Mouse (Mus musculus): ENCODE results near the gene Rab31.

Gene Rab31

GRCm38 (mm10) chr17:65666388-65667161 lies 106.0 kb downstream of the Rab31 start:
- in situ Hi-C loops (cut with MboI): no loop called here

- in situ Hi-C loops (cut with MboI): no loop called here
Observed at GRCm38 (mm10) chr17:65665786-65666387, 106.7 kb downstream of the Rab31 start.

DNA sequence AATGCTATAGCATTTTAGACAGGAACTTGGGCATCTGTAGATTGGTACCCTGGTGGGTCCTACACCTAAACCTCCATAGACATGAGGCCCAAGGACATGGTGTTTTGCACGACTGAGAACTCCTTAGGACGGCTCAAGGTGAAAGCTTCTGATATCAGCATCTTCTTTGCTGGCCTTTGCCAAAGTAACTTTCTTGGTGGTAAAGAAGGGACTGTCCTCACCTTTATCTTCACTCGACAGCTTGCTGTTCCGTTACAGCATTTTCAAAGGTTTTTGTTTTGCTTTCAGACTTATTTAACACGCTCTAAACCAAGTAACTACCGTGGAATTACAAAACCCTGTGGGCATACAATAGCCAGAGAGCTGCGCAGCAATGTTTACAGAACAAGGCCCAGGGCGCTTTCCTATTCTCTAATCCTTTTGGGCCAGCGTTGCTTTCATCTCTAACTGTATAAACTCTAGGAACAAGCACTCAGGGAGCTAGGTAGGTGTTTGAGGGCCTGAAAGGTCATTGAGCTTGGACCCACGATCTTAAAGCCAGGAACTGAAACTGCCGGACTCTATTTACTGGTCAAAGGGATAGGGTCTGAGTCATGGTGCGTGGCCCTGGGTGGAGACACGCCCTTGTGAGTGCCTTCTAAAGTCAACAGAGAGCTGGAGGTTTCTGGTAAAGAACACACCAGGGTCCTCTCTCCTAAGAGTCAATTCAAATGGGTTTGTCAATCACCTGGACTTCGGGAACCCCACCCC lies 109.0 kb downstream of the Rab31 start:
- in situ Hi-C loops (cut with MboI): no loop called here

GRCm38 (mm10) chr17:65662662-65663061 lies 109.9 kb downstream of the Rab31 start:
- in situ Hi-C loops (cut with MboI): no loop called here

- in situ Hi-C loops (cut with MboI): no loop called here
Observed at GRCm38 (mm10) chr17:65658416-65658815, 114.1 kb downstream of the Rab31 start.

GRCm38 (mm10) chr17:65657958-65658357 lies 114.6 kb downstream of the Rab31 start:
- in situ Hi-C loops (cut with MboI): no loop called here

GRCm38 (mm10) chr17:65656731-65657130 lies 115.8 kb downstream of the Rab31 start:
- in situ Hi-C loops (cut with MboI): no loop called here

DNA sequence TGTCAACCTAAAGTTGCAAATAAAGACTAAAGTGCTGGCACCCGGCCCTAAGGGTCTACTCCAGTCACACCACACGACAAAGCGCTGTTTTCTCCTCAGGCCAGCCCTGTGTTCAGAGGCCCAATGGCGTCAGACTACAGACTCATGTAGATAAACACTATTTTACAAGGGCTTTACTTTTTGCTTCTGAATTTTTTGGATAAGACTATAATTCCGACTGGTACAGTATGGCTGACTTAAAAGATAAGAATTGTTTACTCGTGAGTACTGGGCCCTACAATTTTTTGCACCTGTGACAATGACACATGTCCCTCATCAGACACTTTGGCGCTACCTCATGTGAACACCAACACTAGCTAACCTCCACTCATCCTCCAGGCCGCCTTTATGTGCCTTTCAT lies 116.5 kb downstream of the Rab31 start:
- in situ Hi-C loops (cut with MboI): no loop called here

GRCm38 (mm10) chr17:65655608-65656007 lies 116.9 kb downstream of the Rab31 start:
- in situ Hi-C loops (cut with MboI): no loop called here

GRCm38 (mm10) chr17:65650598-65650997 lies 122.0 kb downstream of the Rab31 start:
- in situ Hi-C loops (cut with MboI): no loop called here

DNA sequence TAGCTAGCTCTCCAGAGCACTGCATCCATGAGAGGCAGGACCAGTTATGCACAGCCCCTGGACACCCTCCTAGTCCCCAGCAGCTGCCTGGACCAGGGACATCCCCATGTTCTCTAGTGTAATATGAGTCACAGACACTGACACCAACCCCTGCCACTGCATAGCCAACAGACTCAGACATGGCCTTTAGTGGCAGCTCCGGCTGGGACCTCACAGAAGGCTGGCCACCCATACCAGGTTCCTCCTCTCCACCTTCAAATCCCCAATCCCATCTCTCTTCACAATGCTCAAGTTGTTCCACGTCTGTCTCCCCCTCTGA lies 123.4 kb downstream of the Rab31 start:
- in situ Hi-C loops (cut with MboI): no loop called here

DNA sequence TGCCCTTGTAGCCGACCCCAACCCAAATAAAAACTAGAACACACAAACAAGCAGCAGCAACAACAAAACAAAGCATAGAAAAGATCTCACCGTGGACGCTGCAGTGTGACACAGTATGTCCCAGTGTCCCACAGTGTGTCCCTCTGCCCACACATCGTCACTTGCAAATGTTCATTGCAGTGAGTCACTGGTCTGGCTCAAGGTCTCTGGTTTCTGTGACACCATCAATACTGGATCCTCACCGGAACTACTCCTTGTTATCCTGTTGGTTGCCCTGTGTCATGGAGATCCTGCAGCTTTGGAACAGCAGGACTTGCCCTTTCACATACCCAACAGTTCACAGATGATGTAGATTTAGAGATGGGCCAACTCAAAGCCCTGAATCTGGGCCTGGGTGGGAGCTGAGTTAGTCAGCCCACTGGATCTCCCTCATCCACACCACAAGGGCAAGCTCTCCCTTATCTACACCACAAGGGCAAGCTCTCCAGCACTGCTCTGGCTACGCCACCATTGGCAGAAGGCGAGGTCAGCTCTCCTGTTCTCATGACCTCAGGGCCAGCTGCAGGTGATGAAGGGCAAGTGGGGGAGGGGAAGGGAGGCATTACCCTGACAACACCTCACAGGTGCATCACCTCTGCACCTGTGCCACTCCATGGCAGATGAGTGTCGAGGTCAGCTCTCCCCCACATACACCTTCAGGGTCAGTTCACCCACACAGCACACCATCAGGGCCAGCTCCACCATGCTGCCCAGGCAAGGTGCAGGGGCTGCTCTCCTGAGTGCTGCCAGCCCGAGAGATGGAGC lies 124.0 kb downstream of the Rab31 start:
- in situ Hi-C loops (cut with MboI): no loop called here

DNA sequence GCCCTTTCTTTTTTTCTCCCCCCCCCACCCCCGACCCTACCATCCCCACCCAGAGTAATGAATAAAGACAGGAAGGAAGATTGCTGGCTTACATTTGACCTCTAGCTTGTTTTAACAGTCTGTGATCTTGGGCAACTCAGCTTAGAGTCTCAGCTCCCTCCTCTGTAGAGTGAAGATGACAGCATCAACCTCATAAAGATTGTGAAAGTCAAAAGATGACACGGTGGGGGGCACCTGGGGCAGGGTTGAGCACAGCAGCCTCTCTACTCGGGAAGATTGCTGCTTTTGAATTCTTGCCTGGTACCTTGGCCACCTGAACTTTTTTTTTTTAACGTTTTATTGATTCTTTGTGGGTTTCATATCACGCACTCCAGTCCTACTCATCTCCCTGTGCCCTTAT lies 124.6 kb downstream of the Rab31 start:
- in situ Hi-C loops (cut with MboI): no loop called here

DNA sequence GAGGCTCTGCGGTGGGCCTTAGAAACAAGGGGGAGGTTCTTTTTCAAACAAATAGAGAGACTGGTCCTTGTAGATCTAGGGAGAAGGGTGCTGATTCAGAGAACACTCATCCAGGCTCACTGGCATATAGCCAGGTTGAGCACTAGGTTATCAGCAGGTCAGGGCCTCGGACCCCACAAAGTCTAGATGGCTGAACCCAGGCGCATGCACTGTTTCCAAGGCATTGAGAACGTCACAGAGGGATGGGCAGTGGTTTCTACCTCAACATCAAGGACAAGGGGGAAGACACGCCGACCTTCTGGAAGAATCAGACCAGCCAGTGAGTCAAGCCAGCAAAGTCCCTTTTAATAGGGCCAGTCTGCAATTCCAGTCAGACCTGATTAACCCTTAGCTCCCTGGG lies 125.3 kb downstream of the Rab31 start:
- in situ Hi-C loops (cut with MboI): no loop called here

GRCm38 (mm10) chr17:65643579-65643978 lies 129.0 kb downstream of the Rab31 start:
- in situ Hi-C loops (cut with MboI): no loop called here

DNA sequence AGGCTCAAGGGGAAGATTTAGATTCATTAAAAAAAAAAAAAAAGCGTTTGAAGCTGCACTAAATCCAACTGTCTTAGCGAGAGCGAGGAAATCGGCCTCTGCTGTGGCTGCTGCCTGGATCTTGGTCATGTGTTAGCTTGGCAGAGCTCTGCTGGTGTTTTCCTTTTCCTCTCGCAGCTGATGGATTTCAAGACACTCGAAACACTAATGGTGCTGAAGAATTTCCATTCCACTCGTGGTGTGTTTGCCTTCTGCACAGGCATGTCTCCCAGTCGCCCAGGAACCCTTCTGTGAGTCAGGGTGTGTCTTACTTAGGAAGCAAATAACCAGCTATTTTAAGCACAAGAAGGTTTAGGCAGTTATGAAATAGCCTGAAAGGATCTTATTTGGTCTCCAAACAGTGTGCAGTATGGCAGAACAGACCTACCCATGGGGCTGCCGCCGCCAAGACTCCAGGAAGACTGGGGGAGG lies 129.5 kb downstream of the Rab31 start:
- in situ Hi-C loops (cut with MboI): no loop called here

- in situ Hi-C loops (cut with MboI): no loop called here
Observed at GRCm38 (mm10) chr17:65642578-65642991, 130.0 kb downstream of the Rab31 start.

GRCm38 (mm10) chr17:65641734-65642218 lies 130.8 kb downstream of the Rab31 start, which contains the start of gene Txndc2:
Txndc2 (minus strand) TSS chr17:65642168.
- in situ Hi-C loops (cut with MboI): no loop called here

DNA sequence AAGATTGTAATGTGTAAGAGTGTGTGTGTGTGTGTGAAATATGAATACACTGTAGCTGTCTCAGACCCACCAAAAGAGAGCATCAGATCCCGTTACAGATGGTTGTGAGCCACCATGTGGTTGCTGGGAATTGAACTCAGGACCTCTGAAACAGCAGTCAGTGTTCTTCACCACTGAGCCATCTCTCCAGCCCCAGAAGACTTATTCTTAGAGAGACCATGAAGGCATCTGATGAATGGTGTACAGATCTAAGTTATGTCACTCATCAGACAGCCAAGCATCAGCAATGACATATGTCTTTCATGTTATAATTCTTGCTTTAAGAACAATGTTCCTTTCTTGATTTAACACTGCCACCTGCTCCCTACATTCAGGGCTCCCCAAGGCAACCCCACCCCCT lies 133.4 kb downstream of the Rab31 start:
- in situ Hi-C loops (cut with MboI): no loop called here

GRCm38 (mm10) chr17:65635715-65636360 lies 136.7 kb downstream of the Rab31 start:
- in situ Hi-C loops (cut with MboI): no loop called here

GRCm38 (mm10) chr17:65629943-65630342 lies 142.6 kb downstream of the Rab31 start:
- in situ Hi-C loops (cut with MboI): no loop called here
